Mouse (Mus musculus): ENCODE data around the gene Gm44973.

- TF ChIP-seq CTCF (IDR thresholded peaks at IDR 0.05; ENCODE audit: insufficient read depth, low read length) (no peak), POLR2A (IDR thresholded peaks at IDR 0.05; ENCODE audit: borderline replicate concordance, extremely low read depth, low read depth, low read length) (no peak)
Measured at GRCm38 (mm10) chr7:5046112-5046511, 30.8 kb downstream of the Gm44973 start.
